Mouse (Mus musculus): ENCODE measurements around the gene Cdc42ep4.

The Cdc42ep4 gene

GRCm38 (mm10) chr11:113776851-113777511, 25.3 kb upstream of the Cdc42ep4 start:
- DNase-seq, result no peak

- DNase-seq, result no peak
Measured at GRCm38 (mm10) chr11:113774773-113775172, 23.1 kb upstream of the Cdc42ep4 start.

- DNase-seq, result no peak
Measured at GRCm38 (mm10) chr11:113773191-113773590, 21.5 kb upstream of the Cdc42ep4 start.

- no peak for DNase-seq
Measured at GRCm38 (mm10) chr11:113771187-113771586, 19.5 kb upstream of the Cdc42ep4 start.

GRCm38 (mm10) chr11:113768356-113768755, 16.7 kb upstream of the Cdc42ep4 start:
- DNase-seq, result no peak

GRCm38 (mm10) chr11:113767285-113767684, 15.6 kb upstream of the Cdc42ep4 start:
- DNase-seq, result no peak

- DNase-seq, result no peak
Measured at GRCm38 (mm10) chr11:113766284-113766985, 14.8 kb upstream of the Cdc42ep4 start.

- DNase-seq, result no peak
Measured at GRCm38 (mm10) chr11:113764132-113764849, 12.6 kb upstream of the Cdc42ep4 start.

- DNase-seq, result no peak
Measured at GRCm38 (mm10) chr11:113763449-113763848, 11.8 kb upstream of the Cdc42ep4 start.

- DNase-seq, result no peak
Measured at GRCm38 (mm10) chr11:113762136-113762797, 10.6 kb upstream of the Cdc42ep4 start.

GRCm38 (mm10) chr11:113761646-113762045, 10.0 kb upstream of the Cdc42ep4 start:
- no peak for DNase-seq

- no peak for DNase-seq
Measured at GRCm38 (mm10) chr11:113760476-113760875, 8.8 kb upstream of the Cdc42ep4 start.

GRCm38 (mm10) chr11:113758851-113759250, 7.2 kb upstream of the Cdc42ep4 start:
- no peak for DNase-seq

- DNase-seq, result no peak
Measured at GRCm38 (mm10) chr11:113756578-113756977, 4.9 kb upstream of the Cdc42ep4 start.

- no peak for DNase-seq
Measured at GRCm38 (mm10) chr11:113755878-113756277, 4.2 kb upstream of the Cdc42ep4 start.

- no peak for DNase-seq
Measured at GRCm38 (mm10) chr11:113754845-113755244, 3.2 kb upstream of the Cdc42ep4 start.

GRCm38 (mm10) chr11:113752685-113753430, 1.2 kb upstream of the Cdc42ep4 start:
- no peak for DNase-seq

GRCm38 (mm10) chr11:113752158-113752661, 529 bp upstream of the Cdc42ep4 start:
- no peak for DNase-seq

GRCm38 (mm10) chr11:113750571-113751483, 854 bp downstream of the Cdc42ep4 start:
- peak; percentile 31 for DNase-seq

- DNase-seq, result no peak
Measured at GRCm38 (mm10) chr11:113749749-113750351, 1.8 kb downstream of the Cdc42ep4 start.

All from right cerebral cortex, adult 18-20 months (tissue).